Mouse (Mus musculus) G1E (cell line): ENCODE measurements around the gene Btaf1.

ENCODE experiments used
- CTCF ChIP-seq: IDR thresholded peaks from 2 replicates; pipeline ENCODE4 v1.5.1; 2012; ENCODE audit warnings: low read depth, low read length, inconsistent platforms, mixed read lengths
- GATA1 ChIP-seq: IDR thresholded peaks from 2 replicates; pipeline ENCODE4 v1.6.1; 2012; ENCODE audit warnings: borderline replicate concordance, low read length, inconsistent platforms, mixed read lengths
- GATA2 ChIP-seq: IDR thresholded peaks from 2 replicates; pipeline ENCODE4 v1.6.1; 2012; ENCODE audit warnings: low read depth, low read length, inconsistent platforms, borderline replicate concordance
- POLR2AphosphoS5 ChIP-seq: IDR thresholded peaks from 2 replicates; pipeline ENCODE4 v1.6.1; 2012; ENCODE audit warnings: low read depth, low read length, inconsistent platforms; ENCODE audit not compliant: insufficient replicate concordance
- TAL1 ChIP-seq: conservative IDR thresholded peaks from 2 replicates; pipeline ENCODE4 v1.6.1; 2012; ENCODE audit warnings: low read depth, low read length, inconsistent platforms, mixed read lengths

DNA sequence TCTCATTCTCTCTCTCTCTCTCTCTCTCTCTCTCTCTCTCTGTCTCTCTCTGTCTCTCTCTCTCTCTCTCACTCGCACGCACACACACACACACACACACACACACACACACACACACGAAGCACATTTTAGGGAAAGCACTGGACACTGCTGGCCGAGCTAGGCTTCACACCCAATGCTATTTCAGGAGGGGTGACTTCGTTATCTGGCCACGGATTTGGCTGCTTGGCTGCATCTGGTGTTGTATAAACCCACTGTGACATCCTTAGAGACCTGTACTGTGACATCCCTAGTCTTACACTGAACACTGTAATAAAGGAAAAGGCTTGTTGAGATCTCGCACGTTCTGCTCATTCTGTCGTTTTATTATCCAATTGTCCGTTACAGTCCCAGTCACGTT is 95.1 kb downstream of the Btaf1 start:
- TF ChIP-seq CTCF (no peak), POLR2AphosphoS5 (no peak), GATA2 (no peak), TAL1 (no peak), GATA1 (no peak)
